Mouse (Mus musculus) embryonic fibroblast, embryonic 13.5 days (primary cell): ENCODE results near the gene Olfr1181.

Source experiments
- CTCF ChIP-seq: IDR thresholded peaks from 2 replicates; pipeline ENCODE4 v1.5.1; 2011; ENCODE audit warnings: mild to moderate bottlenecking, control low read depth, low read length, moderate library complexity, borderline replicate concordance; ENCODE audit not compliant: insufficient read depth
- POLR2A ChIP-seq: IDR thresholded peaks from 2 replicates; pipeline ENCODE4 v1.6.1; 2011; ENCODE audit warnings: low read depth, mild to moderate bottlenecking, control low read depth, low read length, moderate library complexity

DNA sequence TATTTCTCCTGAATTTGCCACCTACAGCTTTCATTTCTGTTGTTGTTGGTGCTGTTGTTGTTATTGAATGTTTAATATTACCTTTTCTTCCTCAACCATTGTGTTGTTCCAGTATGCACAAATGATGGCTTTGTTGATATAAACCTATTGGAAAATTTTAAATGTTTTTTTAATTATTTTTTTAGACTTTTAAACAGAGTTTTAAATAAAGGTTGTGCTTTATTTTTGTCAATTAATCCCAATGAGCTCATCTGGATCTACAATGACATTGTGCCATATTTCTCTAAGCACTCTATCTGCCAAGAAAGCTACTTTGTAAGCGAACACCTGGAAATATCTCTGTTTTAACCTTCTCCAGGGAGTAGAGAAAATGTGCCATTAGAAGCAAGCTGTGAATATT lies 39.2 kb downstream of the Olfr1181 start, which contains the start of gene Olfr1178:
- TF ChIP-seq POLR2A = no peak
- TF ChIP-seq CTCF = no peak
